Comparison of ENCODE assay signal across 8 mouse cellular contexts in genomic region chr16:4683581-4684456, GRCm38 (mm10). TPM values are rescaled to one million over a fixed set of nuclear protein-coding genes. Genes with fewer than 3 reads are reported as not detected.
DNase-seq lines count a peak whose midpoint lies in the region; ATAC-seq lines count a peak whose summit lies in the region.

No protein-coding gene starts in this region.

- under 1% methylated on average over 54 of the region's 54 CpGs for WGBS in lung, embryonic 16.5 days

- H3K27me3 ChIP-seq in lung, embryonic 16.5 days (ENCODE audit: control insufficient read depth, insufficient read depth, low read depth, low read length), result no peaks in the 10 kb centered on the region

- peak; percentile 75 to 83 for ATAC-seq in hematopoietic stem cell, adult 5-6 weeks (replicated peaks in 1 of 2; ENCODE audit: insufficient read depth in 1 of 2, low FRiP score in 2 of 2, low TSS enrichment in 1 of 2, low read depth in 1 of 2, poor library complexity in 2 of 2, severe bottlenecking in 2 of 2)
- ATAC-seq in lung, embryonic 16.5 days (ENCODE audit: low read depth), result peak; percentile 87

- peak overlapping the region; percentile 86 for H3K27ac ChIP-seq in lung, embryonic 16.5 days (ENCODE audit: low read length)

- H3K4me2 ChIP-seq in lung, embryonic 16.5 days (ENCODE audit: low read depth, low read length), result peak overlapping the region; percentile 98

- peaks cover 6% of the 10 kb centered on the region for H3K36me3 ChIP-seq in lung, embryonic 16.5 days (ENCODE audit: control insufficient read depth, insufficient read depth, low read length)

- H3K9ac ChIP-seq in lung, embryonic 16.5 days (ENCODE audit: low read length), result peak overlapping the region; percentile 97

- peaks cover 17% of the 10 kb centered on the region for H3K4me1 ChIP-seq in lung, embryonic 16.5 days (replicated peaks; ENCODE audit: control insufficient read depth, insufficient read depth, low read length)

- peak; percentile 92 for DNase-seq in MEL-GATA-1-ER (ENCODE audit: extremely low read depth, low read depth)
- peak; percentile 97 for DNase-seq in cerebellum, adult 8-10 months
- DNase-seq in forelimb bud, embryonic 11.5 days (ENCODE audit: low read depth, low spot score), result peak; percentile 95
- peak; percentile 89 for DNase-seq in layer of hippocampus, adult 9-10 months (ENCODE audit: low spot score)
- DNase-seq in ovary, postnatal 10 days (ENCODE audit: low spot score), result peak; percentile 96
- peak; percentile 93 to 98 for DNase-seq in thymus, postnatal 10 days (ENCODE audit: low spot score in 2 of 2)

- no peaks in the 10 kb centered on the region for H3K9me3 ChIP-seq in lung, embryonic 16.5 days (ENCODE audit: control insufficient read depth, low read length)

- peak overlapping the region; percentile 96 for H3K4me3 ChIP-seq in lung, embryonic 16.5 days (ENCODE audit: low read length)

RNA-seq across cellular contexts. Expression of gene Coro7, which starts 4.2 kb away (rescaled TPM):
- 65.0 and 67.3 TPM in 2 replicates for total RNA-seq in hematopoietic stem cell, adult 5-6 weeks (2017)
- polyA plus RNA-seq in lung, embryonic 16.5 days (2015; fragmentation: Nextera tagmentation; extraction: Ambion mirVana), result 15.9 and 18.3 TPM in 2 replicates

RNA-seq across cellular contexts. Expression of gene Nmral1, which starts 35.3 kb away (rescaled TPM):
- total RNA-seq in hematopoietic stem cell, adult 5-6 weeks (2017), result 56.7 and 84.0 TPM in 2 replicates
- polyA plus RNA-seq in lung, embryonic 16.5 days (2015; fragmentation: Nextera tagmentation; extraction: Ambion mirVana), result 60.6 and 62.5 TPM in 2 replicates

RNA-seq across cellular contexts. Expression of gene Hmox2, which starts 42.3 kb away (rescaled TPM):
- 104 and 109 TPM in 2 replicates for total RNA-seq in hematopoietic stem cell, adult 5-6 weeks (2017)
- polyA plus RNA-seq in lung, embryonic 16.5 days (2015; fragmentation: Nextera tagmentation; extraction: Ambion mirVana), result 110 and 114 TPM in 2 replicates

RNA-seq across cellular contexts. Expression of gene Dnaja3, which starts 44.0 kb away (rescaled TPM):
- total RNA-seq in hematopoietic stem cell, adult 5-6 weeks (2017), result 55.2 and 76.0 TPM in 2 replicates
- 61.3 and 61.9 TPM in 2 replicates for polyA plus RNA-seq in lung, embryonic 16.5 days (2015; fragmentation: Nextera tagmentation; extraction: Ambion mirVana)

RNA-seq across cellular contexts. Expression of gene Vasn, which starts 44.1 kb away (rescaled TPM):
- total RNA-seq in hematopoietic stem cell, adult 5-6 weeks (2017), result 0.89 and 1.8 TPM in 2 replicates
- 28.5 and 30.4 TPM in 2 replicates for polyA plus RNA-seq in lung, embryonic 16.5 days (2015; fragmentation: Nextera tagmentation; extraction: Ambion mirVana)

Comparison
In these comparisons a context has a peak if more than half of its experiments do, and no peak if none do; other contexts are left out.
1. Peak in every context shown above with its lines: DNase-seq, ATAC-seq, H3K4me3 ChIP-seq and H3K27ac ChIP-seq.